In genomic region chr1:72173402-72174051, GRCm38 (mm10) we compare ENCODE assay signal across 19 mouse cellular contexts. TPM values are rescaled to one million over a fixed set of nuclear protein-coding genes. Genes with fewer than 3 reads are reported as not detected.
DNase-seq lines count a peak whose midpoint lies in the region; ATAC-seq and TF ChIP-seq lines count a peak whose summit lies in the region.
"Had no signal": no experiment of that assay in that cellular context is flagged by ENCODE, and none has a peak within 500 bp of the region (broad histone marks: within the 10 kb centered on the region; RNA-seq: fewer than 3 reads in every experiment).

No protein-coding gene starts in this region.

- H3K27ac ChIP-seq in ES-E14 (ENCODE audit: insufficient read depth, low read depth, low read length, poor library complexity, severe bottlenecking): peak overlapping the region; percentile 41
- H3K27ac ChIP-seq in liver, adult 2 months (replicated peaks; ENCODE audit: insufficient read depth, low read depth, low read length): peak overlapping the region; percentile 76
- no peak overlapping the region for H3K27ac ChIP-seq in stomach, embryonic 14.5 days (ENCODE audit: low read length)
- H3K27ac ChIP-seq in forebrain, embryonic 11.5 days (ENCODE audit: low read depth, low read length): no peak overlapping the region
- H3K27ac ChIP-seq: embryonic facial prominence, embryonic 15.5 days; forebrain, embryonic 13.5 days; limb, embryonic 15.5 days; macrophage; midbrain, embryonic 13.5 days had no signal

- H3K9ac ChIP-seq in ES-E14 (ENCODE audit: insufficient read depth, low read depth, low read length, poor library complexity, severe bottlenecking): no peak overlapping the region; the same call in 1 of the 2 replicates
- no peak overlapping the region; the same call in 1 of the 2 replicates for H3K9ac ChIP-seq in liver, adult 2 months (ENCODE audit: low read depth, low read length)
- H3K9ac ChIP-seq in stomach, embryonic 14.5 days (replicated peaks; ENCODE audit: low read depth, low read length): no peak overlapping the region
- no peak overlapping the region for H3K9ac ChIP-seq in forebrain, embryonic 11.5 days (ENCODE audit: low read length)
- H3K9ac ChIP-seq: embryonic facial prominence, embryonic 15.5 days; forebrain, embryonic 13.5 days; limb, embryonic 15.5 days; midbrain, embryonic 13.5 days had no signal

- H3K9me3 ChIP-seq in E14TG2a.4 (ENCODE audit: low read length) (no peaks in the 10 kb centered on the region), ES-E14 (ENCODE audit: control insufficient read depth, insufficient read depth, low read depth, low read length) (no peaks in the 10 kb centered on the region)
- no peaks in the 10 kb centered on the region for H3K9me3 ChIP-seq in stomach, embryonic 14.5 days (ENCODE audit: control insufficient read depth, low read depth, low read length)
- no peaks in the 10 kb centered on the region for H3K9me3 ChIP-seq in forebrain, embryonic 11.5 days (ENCODE audit: control insufficient read depth, low read length)
- H3K9me3 ChIP-seq: embryonic facial prominence, embryonic 15.5 days; forebrain, embryonic 13.5 days; limb, embryonic 15.5 days; midbrain, embryonic 13.5 days had no signal

- peaks cover 11% of the 10 kb centered on the region; the same call in 1 of the 2 replicates for H3K79me2 ChIP-seq in liver, adult 2 months (ENCODE audit: control insufficient read depth, insufficient read depth, low read length)

- no peaks in the 10 kb centered on the region for H3K27me3 ChIP-seq in E14TG2a.4 (ENCODE audit: insufficient read depth, low read length)
- H3K27me3 ChIP-seq in liver, adult 2 months (ENCODE audit: control insufficient read depth, insufficient read depth, low read length): no peaks in the 10 kb centered on the region
- no peaks in the 10 kb centered on the region for H3K27me3 ChIP-seq in stomach, embryonic 14.5 days (ENCODE audit: control insufficient read depth, insufficient read depth, low read length)
- no peaks in the 10 kb centered on the region for H3K27me3 ChIP-seq in forebrain, embryonic 11.5 days (ENCODE audit: control insufficient read depth, insufficient read depth, low read length)
- H3K27me3 ChIP-seq: CH12.LX; embryonic facial prominence, embryonic 15.5 days; forebrain, embryonic 13.5 days; limb, embryonic 15.5 days; midbrain, embryonic 13.5 days had no signal

- 0 out of 2 replicates have a peak, but pooled peaks have one; percentile 44 for ATAC-seq in stomach, embryonic 14.5 days (ENCODE audit: insufficient number of reproducible peaks, insufficient read depth, low FRiP score, low read depth)
- ATAC-seq in forebrain, embryonic 11.5 days (replicated peaks; ENCODE audit: low FRiP score): no peak
- ATAC-seq: forebrain, embryonic 13.5 days; hindbrain, embryonic 16.5 days; midbrain, embryonic 13.5 days had no signal

- no peak overlapping the region for H3K4me2 ChIP-seq in stomach, embryonic 14.5 days (replicated peaks; ENCODE audit: low read depth, low read length)
- no peak overlapping the region for H3K4me2 ChIP-seq in forebrain, embryonic 11.5 days (ENCODE audit: low read depth, low read length, severe bottlenecking)
- H3K4me2 ChIP-seq: embryonic facial prominence, embryonic 15.5 days; forebrain, embryonic 13.5 days; limb, embryonic 15.5 days; midbrain, embryonic 13.5 days had no signal

- in situ Hi-C loops in ES-E14 (cut with MboI; ENCODE audit: low sequenced_read_pairs in 2 of 2, unreplicated experiment in 2 of 2): no loop called here

- H3K4me1 ChIP-seq in E14TG2a.4 (replicated peaks; ENCODE audit: low read depth, low read length) (peaks cover 98% of the 10 kb centered on the region), ES-E14 (ENCODE audit: control insufficient read depth in 2 of 2, insufficient read depth in 2 of 2, low read length in 2 of 2, poor library complexity in 1 of 2) (peaks cover 2 to 23% of the 10 kb centered on the region in 2 experiments; a peak in 2 of 4 replicates)
- H3K4me1 ChIP-seq in liver, adult 2 months (ENCODE audit: control insufficient read depth, insufficient read depth, low read length): peaks cover 40% of the 10 kb centered on the region
- no peaks in the 10 kb centered on the region; the same call in 1 of the 2 replicates for H3K4me1 ChIP-seq in stomach, embryonic 14.5 days (ENCODE audit: control insufficient read depth, insufficient read depth, low read length)
- no peaks in the 10 kb centered on the region for H3K4me1 ChIP-seq in forebrain, embryonic 11.5 days (replicated peaks; ENCODE audit: control insufficient read depth, insufficient read depth, low read length)
- H3K4me1 ChIP-seq: embryonic facial prominence, embryonic 15.5 days; forebrain, embryonic 13.5 days had no signal

- WGBS in liver, adult 2 months: 19% methylated on average over 8 of the region's 8 CpGs
- whole genome bisulfite sequencing in stomach, embryonic 14.5 days: 42% methylated on average over 8 of the region's 8 CpGs
- WGBS in forebrain, embryonic 11.5 days: 84% methylated on average over 8 of the region's 8 CpGs

- peak; percentile 31 for DNase-seq in ES-E14 (ENCODE audit: low read depth, low spot score)
- DNase-seq in liver, adult 2 months (ENCODE audit: extremely low read depth, low read depth, low spot score): peak; percentile 99
- DNase-seq in adrenal gland, adult 8-10 months: no peak
- no peak for DNase-seq in cerebellum, postnatal 36 days
- DNase-seq in forebrain, embryonic 11.5 days (ENCODE audit: low spot score): no peak
- DNase-seq: adrenal gland, postnatal 10 days; cerebellum, adult 8-10 months; retina, postnatal 1 day; spleen, adult 18-20 months had no signal

- H3K36me3 ChIP-seq in E14TG2a.4 (ENCODE audit: insufficient read depth, low read length) (peaks cover 85% of the 10 kb centered on the region), ES-E14 (ENCODE audit: control insufficient read depth, insufficient read depth, low read length, poor library complexity, severe bottlenecking) (peaks cover 11% of the 10 kb centered on the region; the same call in 1 of the 2 replicates)
- H3K36me3 ChIP-seq in liver, adult 2 months (ENCODE audit: control insufficient read depth, insufficient read depth, low read length): no peaks in the 10 kb centered on the region
- H3K36me3 ChIP-seq in stomach, embryonic 14.5 days (ENCODE audit: control insufficient read depth, insufficient read depth, low read length): no peaks in the 10 kb centered on the region
- no peaks in the 10 kb centered on the region for H3K36me3 ChIP-seq in forebrain, embryonic 11.5 days (ENCODE audit: control insufficient read depth, insufficient read depth, low read length)
- H3K36me3 ChIP-seq: embryonic facial prominence, embryonic 15.5 days; limb, embryonic 15.5 days; midbrain, embryonic 13.5 days had no signal

- TF ChIP-seq POLR2A in liver, adult 2 months (IDR thresholded peaks at IDR 0.05; ENCODE audit: extremely low read depth, insufficient read depth, low read length): no peak

- TF ChIP-seq CTCF in E14TG2a.4 (conservative IDR thresholded peaks at IDR 0.05; ENCODE audit: low read length): no peak
- no peak for TF ChIP-seq CTCF in liver, adult 2 months (IDR thresholded peaks at IDR 0.05; ENCODE audit: low read depth, low read length)

- H3K4me3 ChIP-seq in E14TG2a.4 (replicated peaks; ENCODE audit: low read length) (peak overlapping the region; percentile 48), ES-E14 (ENCODE audit: insufficient read depth in 1 of 2, low read depth in 1 of 2, low read length in 2 of 2, poor library complexity in 1 of 2, severe bottlenecking in 1 of 2) (no peak overlapping the region)
- no peak overlapping the region for H3K4me3 ChIP-seq in liver, adult 2 months (ENCODE audit: insufficient read depth, low read depth, low read length)
- H3K4me3 ChIP-seq in stomach, embryonic 14.5 days (ENCODE audit: low read depth, low read length): no peak overlapping the region
- H3K4me3 ChIP-seq in forebrain, embryonic 11.5 days (ENCODE audit: low read depth, low read length): no peak overlapping the region
- H3K4me3 ChIP-seq: embryonic facial prominence, embryonic 15.5 days; forebrain, embryonic 13.5 days; limb, embryonic 15.5 days; midbrain, embryonic 13.5 days; myocyte had no signal

TF ChIP-seq in ES-E14, 5 proteins besides CTCF, POLR2A, EP300 and RAD21:
- TF ChIP-seq ZNF384 (IDR thresholded peaks at IDR 0.05; ENCODE audit: low read depth, low read length) (no peak), CHD2 (IDR thresholded peaks at IDR 0.05; ENCODE audit: low read depth, low read length) (no peak), ZC3H11A (IDR thresholded peaks at IDR 0.05; ENCODE audit: borderline replicate concordance, low read depth, low read length) (no peak), HCFC1 (IDR thresholded peaks at IDR 0.05; ENCODE audit: borderline replicate concordance, insufficient read depth, low read length) (no peak), MAFK (IDR thresholded peaks at IDR 0.05; ENCODE audit: insufficient read depth, low read depth, low read length) (no peak)

RNA-seq across cellular contexts. Expression of gene Mreg, which starts 38.6 kb away (rescaled TPM):
- total RNA-seq in ES-E14 (2012; rRNA removed): 92.1 and 94.8 TPM in 2 replicates
- 19.5 and 27.9 TPM in 2 replicates for total RNA-seq in liver, adult 2 months (2014; rRNA removed)
- polyA plus RNA-seq in liver, adult 2 months (2012; rRNA removed): 43.1 and 56.6 TPM in 2 replicates
- polyA plus RNA-seq in stomach, embryonic 14.5 days (2014; fragmentation: Nextera tagmentation; extraction: Ambion mirVana): 9.2 and 9.7 TPM in 2 replicates
- total RNA-seq in adrenal gland, adult 8-10 months (2022): 1 to 10 TPM; 1.1 to 1.9 (median 1.1) TPM
- polyA plus RNA-seq in forebrain, embryonic 11.5 days (2014; fragmentation: Nextera tagmentation; extraction: Ambion mirVana): 3.3 and 4.5 TPM in 2 replicates

Comparison
In these comparisons a context has a peak if more than half of its experiments do, and no peak if none do; other contexts are left out.
1. DNase-seq: peak in ES-E14 (single experiment) and liver, adult 2 months (single experiment); none in adrenal gland, adult 8-10 months (single experiment), cerebellum, postnatal 36 days (0 of 2) and forebrain, embryonic 11.5 days (single experiment).
2. H3K27ac ChIP-seq: peak in ES-E14 (single experiment) and liver, adult 2 months (single experiment); none in stomach, embryonic 14.5 days (single experiment) and forebrain, embryonic 11.5 days (single experiment).